Mouse (Mus musculus): ENCODE measurements around the gene Wdr27. TPM values are rescaled to one million over a fixed set of nuclear protein-coding genes. Genes with fewer than 3 reads are reported as not detected.
"Not testable (repeated sequence)": the region's sequence is repeated elsewhere in the genome, so short reads cannot be mapped to it uniquely, and the experiment has no call there.

Gene Wdr27
- total RNA-seq, 2 experiments from 2014 or later: 1.6 to 3.1 TPM

DNA sequence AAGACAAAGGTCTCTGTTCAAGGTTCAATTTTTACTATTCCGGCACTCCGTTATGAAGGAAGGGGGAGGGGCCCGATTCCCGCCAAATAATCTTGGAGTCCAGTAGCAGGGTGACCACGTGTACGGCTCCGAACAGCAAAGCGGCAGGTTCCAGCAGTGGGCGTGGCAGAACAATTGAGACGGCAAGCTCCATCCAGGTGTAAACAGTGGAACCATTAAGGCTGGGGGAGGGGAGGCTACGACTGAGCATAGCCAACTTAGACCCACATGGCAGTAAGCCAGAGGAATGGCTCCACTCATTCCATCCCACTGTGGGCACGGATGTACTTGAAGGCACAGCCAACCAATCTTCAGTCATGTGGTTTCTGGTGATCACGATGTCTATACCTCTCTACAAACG lies 7.7 kb downstream of the Wdr27 start:
- intact Hi-C loops (cut with DNase I; ENCODE audit: low total_unique reads); DNase-seq: not testable (repeated sequence)

DNA sequence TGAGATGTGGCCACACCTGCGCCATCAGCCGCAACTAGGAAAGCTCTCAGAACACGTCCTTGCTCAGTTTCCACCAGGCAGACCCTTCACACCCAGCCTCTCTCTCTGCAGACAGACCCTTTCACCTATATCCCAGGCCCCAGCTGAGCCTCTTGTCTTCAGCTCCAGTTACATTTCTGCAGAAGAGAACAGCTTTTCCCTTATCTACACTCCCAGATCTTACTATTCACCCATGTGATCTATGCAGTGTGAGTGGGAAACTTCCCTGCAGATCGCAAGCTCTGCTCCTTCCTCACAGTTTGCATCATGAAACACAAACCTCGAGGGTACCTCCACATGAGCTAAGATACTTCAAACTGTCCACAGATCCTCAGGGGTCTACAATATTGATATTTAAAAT lies 11.5 kb downstream of the Wdr27 start:
- no peak for DNase-seq
- intact Hi-C loops (cut with DNase I; ENCODE audit: low total_unique reads): no loop called here

DNA sequence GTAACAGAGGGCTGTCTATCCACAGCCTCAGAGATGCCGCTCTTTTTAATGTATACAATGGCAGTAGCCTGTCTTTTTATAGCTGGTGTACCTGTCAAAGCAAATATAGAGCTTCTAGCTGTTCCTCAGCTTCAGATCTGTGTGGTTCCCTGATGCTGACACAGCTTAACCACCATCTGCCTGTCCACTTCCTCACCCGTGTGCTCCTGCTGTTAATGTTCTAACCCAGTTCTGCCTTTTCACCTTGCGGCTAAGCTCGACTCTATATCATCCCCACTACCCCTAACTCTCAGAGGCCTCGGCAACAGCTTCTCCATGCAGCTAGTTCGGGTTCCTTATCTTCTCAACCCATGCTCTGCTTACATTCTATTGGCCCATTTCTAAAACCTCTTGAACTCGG lies 12.3 kb downstream of the Wdr27 start:
- DNase-seq: no peak
- intact Hi-C loops (cut with DNase I; ENCODE audit: low total_unique reads): no loop called here

DNA sequence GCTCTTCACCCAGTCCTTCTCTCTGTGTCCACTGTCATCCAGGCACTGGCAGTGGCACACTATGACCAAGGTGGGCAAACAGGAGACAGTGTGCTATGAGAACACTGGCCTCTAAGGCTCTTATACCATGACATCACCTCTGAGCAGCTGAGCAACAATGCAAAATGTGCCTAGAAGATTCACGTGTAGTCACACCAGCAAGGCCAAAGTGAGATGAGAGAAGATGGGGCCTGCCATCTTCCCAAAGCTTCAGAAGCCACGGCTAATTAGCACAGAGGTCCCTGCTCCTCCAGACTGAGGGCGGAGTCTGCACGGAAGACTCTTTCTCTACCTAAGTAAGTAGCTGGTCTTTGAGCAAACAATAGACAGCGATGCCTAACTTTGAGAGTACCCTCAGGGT lies 14.3 kb downstream of the Wdr27 start:
- DNase-seq: no peak
- intact Hi-C loops (cut with DNase I; ENCODE audit: low total_unique reads): no loop called here

DNA sequence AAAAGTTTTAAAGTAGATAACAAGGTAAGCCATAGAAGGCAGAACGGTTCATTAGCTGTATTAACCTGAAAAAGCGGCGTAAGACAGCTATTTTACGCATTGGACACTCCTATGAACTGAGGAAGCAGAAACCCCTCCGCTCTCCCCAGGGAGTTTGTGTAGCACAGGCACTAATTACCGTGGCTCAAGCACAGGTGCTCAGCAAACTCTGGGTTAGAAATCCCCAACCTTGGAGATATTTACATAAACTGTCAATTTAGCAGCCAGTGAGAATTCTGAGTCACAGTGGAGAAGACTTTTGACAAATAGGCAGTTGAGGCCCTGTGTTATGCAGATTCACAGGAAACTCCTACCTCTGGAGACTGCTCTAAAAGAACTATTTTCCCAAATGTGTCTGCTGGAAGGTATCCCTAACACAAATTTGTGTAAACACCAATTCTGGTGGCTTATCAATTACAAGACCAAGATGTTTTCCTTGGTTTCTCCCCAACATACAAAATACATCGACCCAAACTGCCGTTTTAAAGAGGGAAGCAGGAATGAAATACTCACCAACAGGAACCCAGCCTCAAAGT lies 15.2 kb downstream of the Wdr27 start:
- intact Hi-C loops (cut with DNase I; ENCODE audit: low total_unique reads): no loop called here
- DNase-seq: no peak

DNA sequence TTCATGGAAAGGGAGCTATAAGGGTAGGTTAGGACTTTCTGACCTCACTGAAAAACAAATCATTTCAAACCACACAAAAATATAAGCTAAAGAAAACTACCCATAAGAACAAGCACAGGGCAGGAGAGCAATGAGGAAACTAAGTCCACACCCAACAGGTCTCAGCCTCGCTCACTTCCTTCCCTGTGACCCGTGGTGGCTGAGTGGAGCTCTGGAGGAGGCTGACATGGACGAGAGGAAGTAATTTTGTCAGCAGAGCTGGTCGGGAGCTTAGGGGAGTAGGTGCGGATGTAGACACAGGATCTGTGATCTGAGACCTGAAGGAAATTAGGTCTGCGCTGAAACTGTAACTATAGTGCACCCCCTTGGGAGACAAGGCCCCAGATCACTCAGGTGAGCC lies 21.4 kb downstream of the Wdr27 start:
- DNase-seq: no peak
- intact Hi-C loops (cut with DNase I; ENCODE audit: low total_unique reads): no loop called here

DNA sequence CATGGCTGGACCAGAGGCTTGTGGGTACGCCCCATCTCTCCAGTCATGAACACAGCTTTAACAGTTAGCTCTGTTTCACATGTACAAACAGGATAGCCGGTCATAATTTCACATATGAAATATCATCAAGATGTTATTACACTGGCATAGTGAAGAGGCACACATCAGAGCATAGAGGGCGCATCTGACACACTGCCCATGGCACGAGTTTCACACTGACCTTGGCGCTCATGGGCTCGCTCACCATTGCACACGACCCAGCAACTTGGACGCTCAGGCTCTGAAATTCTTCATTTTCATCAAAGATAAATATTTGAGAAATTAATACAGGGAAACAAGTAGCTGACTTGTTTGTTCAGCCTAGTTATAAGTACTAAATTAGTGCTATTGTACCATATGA lies 25.1 kb downstream of the Wdr27 start:
- intact Hi-C loops (cut with DNase I; ENCODE audit: low total_unique reads): no loop called here
- no peak for DNase-seq

DNA sequence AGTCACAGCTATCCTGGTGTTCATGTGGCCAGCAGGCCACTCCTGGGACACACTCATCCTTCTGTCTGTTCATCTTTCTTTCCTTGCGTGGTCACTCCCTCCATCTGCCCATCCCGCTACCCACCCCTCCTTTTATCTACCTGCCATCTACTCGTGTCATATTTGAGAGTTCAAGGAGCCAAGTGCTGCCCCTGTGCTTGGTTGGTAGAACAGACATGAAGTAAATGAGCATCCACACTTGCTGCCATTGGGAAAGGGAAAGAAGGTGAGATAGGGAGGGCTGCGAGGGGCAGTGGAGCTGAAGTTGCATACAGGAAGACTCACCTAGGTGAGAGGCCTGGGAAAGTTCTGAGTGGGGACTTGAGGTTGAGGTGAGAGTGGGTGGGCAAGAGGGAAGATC lies 28.6 kb downstream of the Wdr27 start:
- intact Hi-C loops (cut with DNase I; ENCODE audit: low total_unique reads): no loop called here
- no peak for DNase-seq

DNA sequence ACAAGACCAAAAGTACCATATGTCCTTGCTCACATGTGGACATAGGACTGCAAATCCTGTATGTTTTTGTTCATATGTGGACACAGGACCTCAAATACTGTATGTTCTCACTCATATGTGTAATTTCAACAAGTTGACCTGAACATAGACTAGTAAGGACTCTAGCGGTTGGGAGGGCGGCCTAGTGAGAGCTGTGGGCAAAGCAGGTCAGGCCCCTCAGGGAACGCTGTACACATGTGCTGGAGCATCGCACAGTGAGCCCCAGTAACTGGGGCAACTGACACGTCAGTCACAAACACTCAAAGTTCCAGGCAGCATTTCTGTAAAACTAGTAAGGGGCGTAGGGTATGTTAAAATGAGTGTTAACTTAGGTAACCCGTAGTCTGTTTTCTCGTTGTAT lies 30.0 kb downstream of the Wdr27 start:
- intact Hi-C loops (cut with DNase I; ENCODE audit: low total_unique reads): no loop called here
- DNase-seq: no peak

DNA sequence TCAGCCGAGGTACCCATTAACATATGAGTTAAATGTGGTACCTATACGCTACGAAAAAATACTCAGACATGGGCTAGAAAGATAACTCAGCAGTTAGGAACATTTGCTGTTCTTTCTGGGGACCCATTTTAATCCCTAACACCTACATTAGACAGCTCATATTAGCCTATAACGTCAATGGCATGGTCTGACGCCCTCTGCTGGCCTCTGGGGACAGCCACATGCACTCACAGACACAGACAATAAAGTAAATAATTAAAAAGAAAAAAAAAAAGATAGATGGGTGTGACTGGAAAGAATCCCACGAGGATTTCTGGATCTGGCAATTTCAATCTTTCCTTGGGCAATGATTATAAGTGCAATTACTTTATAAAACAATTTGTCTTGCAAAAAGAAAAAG lies 30.5 kb downstream of the Wdr27 start:
- no peak for DNase-seq
- intact Hi-C loops (cut with DNase I; ENCODE audit: low total_unique reads): no loop called here

DNA sequence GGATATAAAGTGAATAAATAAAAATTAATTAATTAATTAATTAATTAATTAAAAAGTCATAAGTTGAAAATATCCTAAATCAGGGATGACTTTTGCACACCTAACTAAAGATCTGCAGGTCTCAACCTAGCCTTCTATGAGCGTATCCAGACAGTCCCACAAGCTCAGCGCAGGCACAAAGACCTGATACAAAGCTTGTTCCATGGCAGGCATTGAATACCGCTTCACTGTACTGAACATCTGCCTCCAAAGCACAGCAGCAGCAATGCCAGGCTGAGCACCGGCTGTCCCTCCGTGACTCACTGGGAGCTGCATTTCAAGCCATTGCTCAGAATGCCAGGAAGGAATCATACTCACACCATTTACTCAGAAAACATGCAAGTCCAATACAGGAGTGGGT lies 32.2 kb downstream of the Wdr27 start:
- intact Hi-C loops (cut with DNase I; ENCODE audit: low total_unique reads): no loop called here
- DNase-seq: no peak

DNA sequence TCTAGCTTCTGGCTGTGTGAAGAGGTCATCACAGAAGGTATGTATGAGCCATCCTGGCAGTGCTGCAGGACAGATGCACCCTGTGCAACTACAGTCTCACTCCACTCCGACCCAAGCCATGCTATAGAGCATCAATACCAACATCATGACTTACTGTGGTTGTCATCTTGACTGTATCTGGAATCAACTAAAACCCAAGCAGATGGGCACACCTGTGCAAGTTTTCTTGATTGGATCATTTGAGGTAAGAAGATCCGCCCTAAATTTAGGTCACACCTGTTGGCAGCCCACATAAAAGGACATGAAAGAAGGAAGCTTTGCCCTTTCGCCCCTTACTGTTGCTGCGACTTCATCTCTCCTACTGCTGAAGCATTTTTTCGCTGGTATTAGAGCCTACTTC lies 33.6 kb downstream of the Wdr27 start:
- DNase-seq: no peak
- intact Hi-C loops (cut with DNase I; ENCODE audit: low total_unique reads): loop anchor here (5.0 to 10.0 kb wide), 2 partner anchors 367 to 675 kb away; no protein-coding TSS in a partner anchor

DNA sequence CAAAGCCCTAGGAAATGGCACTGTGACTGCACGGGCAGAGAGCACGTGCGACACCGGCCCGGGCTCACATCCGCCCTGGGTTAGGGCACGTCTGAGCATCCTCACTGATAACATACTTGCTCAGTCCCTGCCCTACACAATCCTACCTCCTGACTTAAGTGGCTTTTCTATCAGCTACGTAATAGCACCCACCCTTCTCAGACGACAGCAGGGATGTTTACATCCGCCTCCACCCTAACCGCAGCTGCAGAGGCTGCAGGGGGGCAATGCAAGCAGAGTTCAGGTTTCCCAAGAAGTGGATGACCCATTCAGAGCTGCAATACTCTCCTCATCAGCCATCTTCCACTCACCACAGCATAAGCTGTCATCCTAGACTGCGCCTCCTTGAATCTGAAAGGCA lies 35.8 kb downstream of the Wdr27 start:
- DNase-seq: no peak
- intact Hi-C loops (cut with DNase I; ENCODE audit: low total_unique reads): loop anchor here (5.0 to 10.0 kb wide), 2 partner anchors 365 to 672 kb away; no protein-coding TSS in a partner anchor

DNA sequence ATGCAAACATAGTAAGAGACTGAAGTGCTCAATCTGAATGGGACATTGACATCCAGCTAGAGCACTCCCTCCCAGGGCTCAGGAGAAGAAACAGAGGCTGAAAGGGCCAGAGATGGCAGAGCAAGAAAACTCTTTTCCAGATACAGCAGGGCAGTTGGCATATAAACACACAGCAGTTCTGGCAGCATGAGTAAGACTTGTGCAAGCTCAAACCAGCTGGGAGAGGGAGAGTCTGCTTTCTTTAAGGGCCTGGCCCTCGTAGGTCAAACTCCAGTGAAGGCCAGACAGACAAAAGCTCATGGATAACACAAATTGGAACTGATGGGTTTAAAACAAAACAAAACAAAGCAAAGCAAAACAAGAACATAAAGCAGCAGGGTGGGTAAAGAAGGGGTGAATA lies 36.3 kb downstream of the Wdr27 start:
- intact Hi-C loops (cut with DNase I; ENCODE audit: low total_unique reads): loop anchor here (5.0 to 10.0 kb wide), 2 partner anchors 364 to 672 kb away; no protein-coding TSS in a partner anchor
- no peak for DNase-seq

DNA sequence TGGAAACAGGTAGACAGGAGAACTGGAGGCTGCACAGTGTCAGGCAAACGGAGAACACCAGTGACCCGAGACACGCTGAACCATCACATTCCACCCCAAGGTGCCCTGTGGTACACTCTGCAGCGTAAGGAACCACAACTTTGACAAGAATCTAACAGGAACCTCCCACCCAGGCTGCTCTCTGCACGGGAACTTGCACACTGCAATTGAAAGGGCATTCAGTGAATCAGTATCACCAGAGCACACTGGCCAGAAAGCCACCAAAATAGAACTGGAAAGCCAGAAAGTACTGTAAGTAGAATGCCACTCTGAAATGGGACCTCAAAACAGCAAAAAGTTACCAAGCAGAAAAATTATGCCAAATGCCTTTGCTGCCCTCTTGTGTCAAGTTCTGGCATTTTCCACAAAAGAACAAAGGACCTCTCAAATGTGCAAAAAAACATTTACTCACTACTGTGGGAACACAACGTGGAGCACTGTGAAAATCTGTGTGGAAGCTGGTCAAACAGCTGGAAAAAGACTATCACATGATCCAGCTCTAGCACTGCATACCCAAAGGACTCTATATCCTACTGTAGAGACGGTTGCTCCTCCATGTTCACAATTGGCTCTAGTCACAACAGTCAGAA lies 38.2 kb downstream of the Wdr27 start:
- DNase-seq: peak; percentile 35
- intact Hi-C loops (cut with DNase I; ENCODE audit: low total_unique reads): loop anchor here (2.0 to 10.0 kb wide), 3 partner anchors 362 to 670 kb away; no protein-coding TSS in a partner anchor

DNA sequence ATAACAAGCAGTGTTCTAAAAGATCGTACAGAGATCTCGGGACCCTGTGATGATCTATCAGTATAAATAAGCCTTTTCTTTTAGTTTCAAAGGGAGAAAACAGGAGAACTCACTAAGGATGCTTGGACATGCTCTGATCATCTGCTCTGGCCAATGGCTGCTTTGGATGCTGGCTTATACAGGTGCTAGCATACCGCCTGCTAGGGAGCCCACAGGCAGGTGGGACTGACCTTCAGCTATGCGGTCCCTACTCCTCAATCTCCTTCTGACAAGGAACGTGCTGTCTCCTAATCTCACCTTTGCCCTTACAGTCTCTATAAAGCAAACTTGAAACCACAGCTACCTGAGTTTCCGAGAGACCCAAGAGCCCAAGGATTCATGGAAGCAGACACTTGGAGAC lies 38.8 kb downstream of the Wdr27 start:
- intact Hi-C loops (cut with DNase I; ENCODE audit: low total_unique reads): loop anchor here (2.0 to 10.0 kb wide), 2 partner anchors 379 to 669 kb away; no protein-coding TSS in a partner anchor

DNA sequence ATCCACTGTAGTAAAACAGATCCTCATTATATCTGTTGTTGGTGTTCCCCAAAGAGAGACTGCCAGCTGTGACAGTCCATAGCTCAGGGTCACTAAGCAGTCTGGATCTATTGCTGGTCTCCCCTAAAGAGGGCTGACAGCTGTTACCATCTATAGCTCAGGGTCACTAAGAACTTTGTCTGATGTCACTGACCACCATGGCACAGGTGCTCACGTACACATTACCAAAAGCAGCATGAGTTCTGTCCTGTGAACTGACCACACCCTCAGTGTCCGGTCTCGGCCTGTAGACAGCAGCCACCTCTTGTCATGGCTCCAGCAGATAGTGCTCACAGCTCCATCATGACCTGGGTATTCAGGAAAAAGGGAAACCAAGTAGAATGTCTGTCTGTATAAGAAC lies 39.7 kb downstream of the Wdr27 start:
- intact Hi-C loops (cut with DNase I; ENCODE audit: low total_unique reads): loop anchor here (10.0 kb wide), 1 partner anchor 668 kb away; no protein-coding TSS in a partner anchor
- no peak for DNase-seq

More for the DNA sequence above, 38.8 kb downstream of the Wdr27 start:
- DNase-seq: no peak

DNA sequence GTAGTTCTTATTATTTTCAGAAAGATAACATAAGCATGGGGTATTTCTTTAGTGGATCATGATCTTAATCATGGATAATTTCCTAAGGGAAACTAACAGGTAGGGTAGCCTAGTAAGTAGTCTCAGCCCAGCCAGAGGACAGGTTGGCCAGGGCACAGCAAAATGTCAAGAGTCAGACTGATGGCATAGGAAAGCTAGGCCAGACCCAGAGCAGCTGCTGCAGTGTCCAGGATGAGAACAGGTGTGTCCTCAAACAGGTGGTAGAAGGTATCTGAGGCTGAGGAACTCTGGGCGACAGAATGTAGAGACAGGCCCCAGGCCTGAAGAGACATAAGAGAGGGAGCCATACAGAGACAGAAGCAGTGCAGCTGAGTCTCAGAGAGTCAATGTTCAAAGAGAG lies 44.0 kb downstream of the Wdr27 start:
- DNase-seq: no peak
- intact Hi-C loops (cut with DNase I; ENCODE audit: low total_unique reads): no loop called here

DNA sequence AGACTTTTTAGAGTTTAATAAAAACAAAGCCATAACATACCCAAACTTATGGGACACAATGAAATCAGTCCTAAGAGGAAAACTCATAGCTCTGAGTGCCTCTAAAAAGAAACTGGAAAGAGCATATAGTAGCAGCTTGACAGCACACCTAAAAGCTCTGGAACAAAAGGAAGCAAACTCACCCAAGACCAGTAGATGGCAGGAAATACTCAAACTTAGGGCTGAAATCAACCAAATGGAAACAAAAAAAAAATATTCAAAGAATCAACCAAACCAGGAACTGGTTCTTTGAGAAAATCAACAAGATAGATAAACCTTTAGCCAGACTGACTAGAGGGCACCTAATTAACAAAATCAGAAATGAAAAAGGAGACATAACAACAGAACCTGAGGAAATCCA lies 47.9 kb downstream of the Wdr27 start:
- DNase-seq; intact Hi-C loops (cut with DNase I; ENCODE audit: low total_unique reads): not testable (repeated sequence)

DNA sequence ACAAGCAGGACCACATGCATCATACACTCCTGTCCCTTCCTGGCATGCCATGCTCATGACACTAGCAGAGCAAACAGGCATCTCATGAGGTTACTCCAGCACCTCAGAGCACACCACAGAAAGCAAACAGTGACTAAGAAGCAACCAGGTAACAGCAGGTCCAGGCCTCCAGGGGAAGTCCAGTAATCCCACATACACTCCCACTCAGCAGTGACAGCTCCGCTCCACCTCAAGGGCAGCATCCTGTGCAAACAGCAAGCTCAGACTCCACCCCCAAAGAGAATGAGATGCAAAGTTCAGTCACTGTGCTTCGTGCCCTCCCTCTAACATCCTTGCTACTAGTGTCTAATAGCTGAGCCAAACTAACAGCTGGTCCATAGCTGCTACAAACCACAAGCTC lies 56.0 kb downstream of the Wdr27 start:
- intact Hi-C loops (cut with DNase I; ENCODE audit: low total_unique reads): no loop called here
- no peak for DNase-seq

DNA sequence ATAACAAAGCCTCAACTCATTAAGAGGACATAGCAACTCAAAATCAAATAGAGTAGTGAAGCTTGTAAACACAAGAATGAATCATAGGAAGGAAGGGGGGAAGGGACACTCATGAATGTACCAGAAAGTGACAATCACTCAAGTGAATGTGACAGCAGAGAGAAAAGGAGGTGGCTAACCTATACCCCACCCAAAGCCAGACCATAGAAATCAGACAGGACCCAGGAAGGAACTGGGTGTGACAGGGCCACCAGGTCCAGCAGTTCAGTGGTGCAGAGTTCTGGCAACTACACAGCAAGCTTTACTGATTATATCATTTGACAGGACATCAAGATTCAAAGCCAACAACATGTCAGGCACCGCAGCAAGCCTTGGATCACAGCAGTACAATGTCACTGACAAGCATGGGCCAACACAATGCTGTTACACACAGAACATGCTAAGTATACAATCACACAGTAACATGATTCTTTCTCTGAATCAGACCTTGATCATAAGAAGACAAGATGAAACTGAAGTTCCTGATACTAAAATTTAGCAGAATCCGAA lies 68.2 kb downstream of the Wdr27 start:
- no peak for DNase-seq
- intact Hi-C loops (cut with DNase I; ENCODE audit: low total_unique reads): no loop called here
